Mouse (Mus musculus): ENCODE measurements around the gene Atp13a1. TPM values are rescaled to one million over a fixed set of nuclear protein-coding genes. Genes with fewer than 3 reads are reported as not detected.

The Atp13a1 gene
- polyA plus RNA-seq, 1 experiment = 83.2 TPM

DNA sequence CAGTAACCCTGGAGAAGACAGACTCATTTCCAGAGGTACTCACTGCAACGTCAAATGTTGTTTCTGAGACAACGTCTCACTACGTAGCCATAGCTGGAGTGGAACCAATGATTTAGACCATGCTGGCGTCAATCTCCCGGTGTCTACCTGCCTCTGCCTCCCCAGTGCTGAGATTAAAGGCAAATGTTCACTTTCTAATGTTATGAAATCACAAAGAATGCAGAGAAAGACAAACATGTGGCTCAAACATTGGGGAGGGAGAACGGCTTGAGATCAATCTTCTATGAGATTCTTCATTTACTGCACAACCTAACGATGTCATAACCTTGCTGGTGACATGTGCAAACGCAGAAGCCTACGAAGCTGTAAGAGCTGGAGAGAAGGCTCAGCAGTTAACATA lies 19.7 kb upstream of the Atp13a1 start:
- no peak for DNase-seq (ENCODE audit: low read depth in 1 of 2, low spot score in 2 of 2)
- Histone ChIP-seq H3K36me3 (ENCODE audit: control insufficient read depth, insufficient read depth, low read length) (peaks cover 24% of the 10 kb centered on the region), H3K27ac (ENCODE audit: insufficient read depth, low read length) (no peak overlapping the region), H3K27me3 (ENCODE audit: control insufficient read depth, insufficient read depth, low read length) (no peaks in the 10 kb centered on the region), H3K4me1 (ENCODE audit: control insufficient read depth, insufficient read depth, insufficient read length) (peaks cover 2% of the 10 kb centered on the region; the same call in 1 of the 2 replicates), H3K4me3 (ENCODE audit: extremely low read depth, insufficient read depth, insufficient read length) (no peak overlapping the region)
- no peak for TF ChIP-seq POLR2A (IDR thresholded peaks at IDR 0.05; ENCODE audit: low read depth, low read length)
- no peak for TF ChIP-seq CTCF (IDR thresholded peaks at IDR 0.05; ENCODE audit: extremely low read depth, insufficient read depth, insufficient read length, insufficient replicate concordance)
- 92% methylated on average over 9 of the region's 9 CpGs for WGBS

DNA sequence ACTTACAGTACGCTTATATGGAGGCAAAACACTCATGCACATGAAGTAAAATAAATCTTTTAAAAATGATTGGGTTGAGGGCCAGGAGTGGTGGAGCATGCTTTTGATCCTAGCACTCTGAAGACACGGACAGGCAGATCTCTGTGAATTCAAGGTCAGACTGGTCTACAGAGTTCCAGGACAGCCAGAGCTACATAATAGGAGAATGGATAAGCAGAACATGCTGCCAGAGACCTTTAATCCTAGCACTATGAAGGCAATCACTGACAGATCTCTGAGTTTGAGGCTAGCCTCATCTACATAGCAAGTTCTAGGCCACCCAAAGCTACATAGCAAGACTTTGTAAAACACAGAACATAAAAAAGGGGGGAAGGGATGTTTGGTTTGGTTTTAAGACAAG lies 18.9 kb upstream of the Atp13a1 start:
- Histone ChIP-seq H3K4me1 (ENCODE audit: control insufficient read depth, insufficient read depth, insufficient read length) (peaks cover 2% of the 10 kb centered on the region; the same call in 1 of the 2 replicates), H3K36me3 (ENCODE audit: control insufficient read depth, insufficient read depth, low read length) (peaks cover 17% of the 10 kb centered on the region), H3K27me3 (ENCODE audit: control insufficient read depth, insufficient read depth, low read length) (no peaks in the 10 kb centered on the region), H3K27ac (ENCODE audit: insufficient read depth, low read length) (no peak overlapping the region), H3K4me3 (ENCODE audit: extremely low read depth, insufficient read depth, insufficient read length) (no peak overlapping the region)
- no peak for DNase-seq (ENCODE audit: low read depth in 1 of 2, low spot score in 2 of 2)
- TF ChIP-seq POLR2A (IDR thresholded peaks at IDR 0.05; ENCODE audit: low read depth, low read length) = no peak
- 95% methylated on average over 2 of the region's 2 CpGs for WGBS

GRCm38 (mm10) chr8:69774503-69775148 lies 16.3 kb upstream of the Atp13a1 start, which contains the start of gene Gm20422:
Gene Gm20422 (minus strand): TSS chr8:69774886.
- TF ChIP-seq POLR2A (IDR thresholded peaks at IDR 0.05; ENCODE audit: low read depth, low read length) (peak; percentile 73), CTCF (IDR thresholded peaks at IDR 0.05; ENCODE audit: extremely low read depth, insufficient read depth, insufficient read length, insufficient replicate concordance) (no peak)
- peak; percentile 86 to 97 for DNase-seq (ENCODE audit: low read depth in 1 of 2, low spot score in 2 of 2)
- under 1% methylated on average over 38 of the region's 41 CpGs for WGBS

GRCm38 (mm10) chr8:69775149-69775534 lies 15.8 kb upstream of the Atp13a1 start:
- DNase-seq (ENCODE audit: low read depth in 1 of 2, low spot score in 2 of 2) = no peak
- Histone ChIP-seq H3K27me3 (ENCODE audit: control insufficient read depth, insufficient read depth, low read length) (no peaks in the 10 kb centered on the region), H3K4me1 (ENCODE audit: control insufficient read depth, insufficient read depth, insufficient read length) (peaks cover 2% of the 10 kb centered on the region; the same call in 1 of the 2 replicates), H3K36me3 (ENCODE audit: control insufficient read depth, insufficient read depth, low read length) (no peaks in the 10 kb centered on the region), H3K4me3 (ENCODE audit: extremely low read depth, insufficient read depth, insufficient read length) (no peak overlapping the region; the same call in 1 of the 2 replicates), H3K27ac (ENCODE audit: insufficient read depth, low read length) (peak overlapping the region; percentile 58)
- 40% methylated on average over 2 of the region's 2 CpGs for WGBS
- TF ChIP-seq CTCF (IDR thresholded peaks at IDR 0.05; ENCODE audit: extremely low read depth, insufficient read depth, insufficient read length, insufficient replicate concordance) = no peak
- no peak for TF ChIP-seq POLR2A (IDR thresholded peaks at IDR 0.05; ENCODE audit: low read depth, low read length)

More at GRCm38 (mm10) chr8:69774503-69775148, 16.3 kb upstream of the Atp13a1 start, which contains the start of gene Gm20422:
- H3K27me3 ChIP-seq (ENCODE audit: control insufficient read depth, insufficient read depth, low read length) = no peaks in the 10 kb centered on the region
- H3K36me3 ChIP-seq (ENCODE audit: control insufficient read depth, insufficient read depth, low read length) = no peaks in the 10 kb centered on the region
- peaks cover 2% of the 10 kb centered on the region; the same call in 1 of the 2 replicates for H3K4me1 ChIP-seq (ENCODE audit: control insufficient read depth, insufficient read depth, insufficient read length)
- H3K4me3 ChIP-seq (ENCODE audit: extremely low read depth, insufficient read depth, insufficient read length) = peak within 1 kb of the TSS; percentile 98
- H3K27ac ChIP-seq (ENCODE audit: insufficient read depth, low read length) = peak within 1 kb of the TSS; percentile 100

GRCm38 (mm10) chr8:69777111-69777510 lies 13.9 kb upstream of the Atp13a1 start:
- no peak for TF ChIP-seq CTCF (IDR thresholded peaks at IDR 0.05; ENCODE audit: extremely low read depth, insufficient read depth, insufficient read length, insufficient replicate concordance)
- no peak for TF ChIP-seq POLR2A (IDR thresholded peaks at IDR 0.05; ENCODE audit: low read depth, low read length)
- 91% methylated on average over 11 of the region's 12 CpGs for WGBS
- H3K27ac ChIP-seq (ENCODE audit: insufficient read depth, low read length) = no peak overlapping the region
- H3K36me3 ChIP-seq (ENCODE audit: control insufficient read depth, insufficient read depth, low read length) = no peaks in the 10 kb centered on the region
- H3K27me3 ChIP-seq (ENCODE audit: control insufficient read depth, insufficient read depth, low read length) = no peaks in the 10 kb centered on the region
- H3K4me1 ChIP-seq (ENCODE audit: control insufficient read depth, insufficient read depth, insufficient read length) = peaks cover 2% of the 10 kb centered on the region; the same call in 1 of the 2 replicates
- no peak overlapping the region for H3K4me3 ChIP-seq (ENCODE audit: extremely low read depth, insufficient read depth, insufficient read length)
- no peak for DNase-seq (ENCODE audit: low read depth in 1 of 2, low spot score in 2 of 2)

DNA sequence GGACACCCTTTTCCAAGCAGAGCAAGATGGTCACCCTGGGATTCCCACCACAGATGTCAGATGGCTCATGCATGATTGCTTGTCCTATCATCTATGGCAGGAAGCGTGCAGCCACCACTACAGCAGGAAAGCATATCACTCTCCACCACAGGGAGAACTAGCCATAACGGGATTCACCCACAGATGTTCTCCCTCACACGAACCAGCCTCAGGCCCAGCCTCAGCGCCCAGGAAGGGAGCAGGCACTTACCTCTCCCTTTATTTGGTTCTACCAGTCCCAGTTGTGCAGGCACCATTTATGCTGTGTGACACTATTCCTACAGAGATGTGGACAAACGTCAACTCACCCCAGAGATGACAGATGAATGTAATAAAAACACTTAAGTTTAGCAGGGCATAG lies 1.9 kb upstream of the Atp13a1 start:
- no peak for DNase-seq (ENCODE audit: low read depth in 1 of 2, low spot score in 2 of 2)
- H3K27me3 ChIP-seq (ENCODE audit: control insufficient read depth, insufficient read depth, low read length) = no peaks in the 10 kb centered on the region
- no peak for TF ChIP-seq POLR2A (IDR thresholded peaks at IDR 0.05; ENCODE audit: low read depth, low read length)
- TF ChIP-seq CTCF (IDR thresholded peaks at IDR 0.05; ENCODE audit: extremely low read depth, insufficient read depth, insufficient read length, insufficient replicate concordance) = no peak
- H3K36me3 ChIP-seq (ENCODE audit: control insufficient read depth, insufficient read depth, low read length) = 0 out of 2 replicates have a peak, but pooled peaks cover 2% of the 10 kb centered on the region
- H3K27ac ChIP-seq (ENCODE audit: insufficient read depth, low read length) = no peak overlapping the region
- WGBS = 70% methylated on average over 5 of the region's 5 CpGs
- no peak overlapping the region for H3K4me3 ChIP-seq (ENCODE audit: extremely low read depth, insufficient read depth, insufficient read length)
- peaks cover 6% of the 10 kb centered on the region for H3K4me1 ChIP-seq (ENCODE audit: control insufficient read depth, insufficient read depth, insufficient read length)

- no peak for DNase-seq (ENCODE audit: low read depth in 1 of 2, low spot score in 2 of 2)
- 64% methylated on average over 5 of the region's 5 CpGs for WGBS
- Histone ChIP-seq H3K4me1 (ENCODE audit: control insufficient read depth, insufficient read depth, insufficient read length) (peaks cover 6% of the 10 kb centered on the region), H3K36me3 (ENCODE audit: control insufficient read depth, insufficient read depth, low read length) (peaks cover 5% of the 10 kb centered on the region; the same call in 1 of the 2 replicates), H3K27ac (ENCODE audit: insufficient read depth, low read length) (no peak overlapping the region), H3K4me3 (ENCODE audit: extremely low read depth, insufficient read depth, insufficient read length) (no peak overlapping the region), H3K27me3 (ENCODE audit: control insufficient read depth, insufficient read depth, low read length) (no peaks in the 10 kb centered on the region)
- TF ChIP-seq CTCF (IDR thresholded peaks at IDR 0.05; ENCODE audit: extremely low read depth, insufficient read depth, insufficient read length, insufficient replicate concordance) (no peak), POLR2A (IDR thresholded peaks at IDR 0.05; ENCODE audit: low read depth, low read length) (no peak)
Observed at GRCm38 (mm10) chr8:69789731-69790130, 1.2 kb upstream of the Atp13a1 start.
